Mouse (Mus musculus) testis, adult 2 months (tissue): ENCODE measurements around the gene Tgm7.

Experiments used
- CTCF ChIP-seq: fragments of 200-500 bp; IDR thresholded peaks from 2 replicates; pipeline ENCODE4 v1.5.1; 2012; ENCODE audit warnings: low read depth, mild to moderate bottlenecking, inconsistent platforms, low read length, moderate library complexity; ENCODE audit not compliant: control insufficient read depth, insufficient read depth, insufficient replicate concordance
- POLR2A ChIP-seq: fragments of 200-500 bp; IDR thresholded peaks from 2 replicates; pipeline ENCODE4 v1.6.1; 2012; ENCODE audit warnings: low read depth, mild to moderate bottlenecking, inconsistent platforms, low read length, moderate library complexity; ENCODE audit not compliant: control insufficient read depth

DNA sequence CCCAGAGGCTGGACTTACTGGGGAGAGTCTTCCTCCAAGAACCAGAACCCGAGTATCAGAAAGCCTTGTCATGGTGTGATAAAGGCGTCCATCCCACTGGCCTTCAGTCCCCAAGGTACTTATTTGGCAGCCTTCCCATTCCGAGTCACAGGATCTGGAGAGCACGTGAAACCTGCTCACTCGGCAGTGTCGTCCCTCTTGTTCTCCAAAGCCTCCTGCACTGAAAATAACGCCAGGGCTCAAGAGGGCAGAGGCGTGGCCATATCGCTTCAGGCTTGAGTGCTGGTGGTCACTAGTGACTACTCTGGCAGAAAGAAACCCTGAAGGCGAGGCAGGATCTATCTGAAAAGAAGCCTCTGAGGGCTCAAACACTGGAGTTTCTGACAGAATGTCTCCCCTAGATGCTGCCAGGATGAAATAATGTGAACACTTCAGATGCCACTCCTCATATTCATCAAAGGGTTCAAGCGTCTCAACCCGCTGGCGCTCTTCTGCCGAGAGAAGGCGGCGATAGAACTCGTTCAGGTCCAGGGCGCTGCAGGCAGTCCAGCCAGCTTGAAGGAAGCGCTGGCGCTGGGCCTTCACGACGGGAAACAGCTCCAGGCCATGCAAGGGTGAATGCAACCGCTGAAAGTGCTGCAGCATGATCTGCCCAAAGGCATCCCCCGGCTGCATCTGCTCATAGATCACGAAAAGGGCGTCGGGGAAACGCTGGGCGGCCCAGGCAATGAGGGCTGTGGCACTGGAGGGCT, 29.8 kb upstream of the Tgm7 start:
- 0 out of 2 replicates have a peak, but pooled peaks have one; percentile 8 for TF ChIP-seq CTCF
- no peak for TF ChIP-seq POLR2A
